Mouse (Mus musculus): ENCODE data around the gene Apln. TPM values are rescaled to one million over a fixed set of nuclear protein-coding genes. Genes with fewer than 3 reads are reported as not detected.

The Apln gene
- total RNA-seq, 4 experiments from 2014 or later: 10.0 to 22.7 (median 13.7) TPM

GRCm38 (mm10) chrX:48019359-48019758, 15.3 kb downstream of the Apln start:
- no peak for DNase-seq (ENCODE audit: low spot score in 2 of 2)

- DNase-seq (ENCODE audit: low spot score in 2 of 2): peak; percentile 61 to 71
Measured at GRCm38 (mm10) chrX:48016906-48017601, 17.6 kb downstream of the Apln start.

- DNase-seq (ENCODE audit: low spot score in 2 of 2): no peak
Measured at GRCm38 (mm10) chrX:48011656-48012055, 23.0 kb downstream of the Apln start.

GRCm38 (mm10) chrX:48006062-48006461, 28.6 kb downstream of the Apln start:
- no peak for DNase-seq (ENCODE audit: low spot score in 2 of 2)

- no peak for DNase-seq (ENCODE audit: low spot score in 2 of 2)
Measured at GRCm38 (mm10) chrX:48004786-48005185, 29.9 kb downstream of the Apln start.

- no peak for DNase-seq (ENCODE audit: low spot score in 2 of 2)
Measured at GRCm38 (mm10) chrX:48001151-48001550, 33.5 kb downstream of the Apln start.

- DNase-seq (ENCODE audit: low spot score in 2 of 2): no peak
Measured at GRCm38 (mm10) chrX:47998412-47998811, 36.2 kb downstream of the Apln start.

- DNase-seq (ENCODE audit: low spot score in 2 of 2): peak; percentile 29 to 72
Measured at GRCm38 (mm10) chrX:47992606-47993005, 42.0 kb downstream of the Apln start.

- DNase-seq (ENCODE audit: low spot score in 2 of 2): no peak
Measured at GRCm38 (mm10) chrX:47988024-47988423, 46.6 kb downstream of the Apln start.

GRCm38 (mm10) chrX:47985000-47985619, 49.5 kb downstream of the Apln start:
- peak in 1 of 2 experiments; percentile 68 for DNase-seq (ENCODE audit: low spot score in 2 of 2)

- DNase-seq (ENCODE audit: low spot score in 2 of 2): no peak
Measured at GRCm38 (mm10) chrX:47977078-47977477, 57.6 kb downstream of the Apln start.

- no peak for DNase-seq (ENCODE audit: low spot score in 2 of 2)
Measured at GRCm38 (mm10) chrX:47976551-47976950, 58.1 kb downstream of the Apln start.

Other genes with a start within 250 kb of the Apln start
- 10 to 100 TPM; 31.6 to 39.5 (median 34.1) TPM for gene Smarca1, start 141.9 kb downstream of the Apln start, total RNA-seq (2022)
- 10 to 100 TPM; 53.9 to 65.3 (median 59.9) TPM for gene Ocrl, start 122.5 kb downstream of the Apln start, total RNA-seq (2022)
- gene Xpnpep2, start 73.9 kb upstream of the Apln start, total RNA-seq (2022): under 1 TPM in 3 of 4 experiments, not detected in 1; 0.12 to 0.30 (median 0.23) TPM
- gene Sash3, start 111.6 kb upstream of the Apln start, total RNA-seq (2022): 1 to 10 TPM; 1.4 to 4.4 (median 2.6) TPM
- gene Zdhhc9, start 174.0 kb upstream of the Apln start, total RNA-seq (2022): 10 to 100 TPM; 41.6 to 44.5 (median 42.2) TPM
- 10 to 100 TPM; 16.5 to 22.3 (median 19.2) TPM for gene Utp14a, start 222.0 kb upstream of the Apln start, total RNA-seq (2022)

Data from layer of hippocampus, adult 8-10 months (tissue).